Mouse (Mus musculus) adrenal gland, postnatal 4 days (tissue): Measurements from ENCODE around the gene Clca4a. TPM values are rescaled to one million over a fixed set of nuclear protein-coding genes. Genes with fewer than 3 reads are reported as not detected.
"Not testable (repeated sequence)": the region's sequence is repeated elsewhere in the genome, so short reads cannot be mapped to it uniquely, and the experiment has no call there.

Experiments
- DNase-seq, 2 experiments: peaks; one replicate each; pipeline ENCODE4 v3.0.0; 2021 to 2022; ENCODE audit warnings: low spot score in 2 of 2, mixed read lengths in 2 of 2
- long read RNA-seq, 2 experiments: library from polyadenylated mRNA; stranded (forward); transcript quantifications; one replicate each; pipeline ENCODE4 v2.0.0; 2021
- total RNA-seq, 2 experiments: library from RNA; stranded (reverse); gene quantifications; 2 replicates each; pipeline ENCODE4 v1.2.3; 2021

Gene Clca4a
- total RNA-seq, result not detected
- long read RNA-seq, experiment 1, result 0 reads
- long read RNA-seq, experiment 2, result 0 reads

- no peak for DNase-seq
Observed at GRCm38 (mm10) chr3:144974945-144975344, at the start of gene Clca4a. Gene Clca4a (minus strand): TSS chr3:144975045.

GRCm38 (mm10) chr3:145017807-145018206, 43.0 kb upstream of the Clca4a start:
- DNase-seq, result no peak

GRCm38 (mm10) chr3:145004422-145004821, 29.6 kb upstream of the Clca4a start:
- DNase-seq, result no peak

- DNase-seq, result no peak
Observed at GRCm38 (mm10) chr3:145000912-145001311, 26.1 kb upstream of the Clca4a start.

- DNase-seq, result no peak
Observed at GRCm38 (mm10) chr3:144993055-144993454, 18.2 kb upstream of the Clca4a start.

GRCm38 (mm10) chr3:144992618-144993017, 17.8 kb upstream of the Clca4a start:
- no peak for DNase-seq

- DNase-seq, result no peak
Observed at GRCm38 (mm10) chr3:144985890-144986289, 11.0 kb upstream of the Clca4a start.

GRCm38 (mm10) chr3:144980551-144980950, 5.7 kb upstream of the Clca4a start:
- no peak for DNase-seq

- DNase-seq, result no peak
Observed at GRCm38 (mm10) chr3:144977631-144978030, 2.8 kb upstream of the Clca4a start.

GRCm38 (mm10) chr3:144976091-144976490, 1.2 kb upstream of the Clca4a start:
- no peak for DNase-seq

GRCm38 (mm10) chr3:144971553-144972270, 3.1 kb downstream of the Clca4a start:
- no peak for DNase-seq

GRCm38 (mm10) chr3:144969755-144970154, 5.1 kb downstream of the Clca4a start:
- DNase-seq, result no peak

- no peak for DNase-seq
Observed at GRCm38 (mm10) chr3:144966074-144966473, 8.8 kb downstream of the Clca4a start.

GRCm38 (mm10) chr3:144950829-144951228, 24.0 kb downstream of the Clca4a start:
- no peak for DNase-seq

- not testable (repeated sequence) for DNase-seq
Observed at GRCm38 (mm10) chr3:144947376-144947775, 27.5 kb downstream of the Clca4a start.

- DNase-seq, result not testable (repeated sequence)
Observed at GRCm38 (mm10) chr3:144933625-144934024, 41.2 kb downstream of the Clca4a start.

GRCm38 (mm10) chr3:144933011-144933491, 41.8 kb downstream of the Clca4a start:
- DNase-seq, result no peak

- no peak for DNase-seq
Observed at GRCm38 (mm10) chr3:144932335-144932734, 42.5 kb downstream of the Clca4a start, which contains the start of gene Clca4b. Gene Clca4b (minus strand): TSS chr3:144932529.

- DNase-seq, result no peak
Observed at GRCm38 (mm10) chr3:144914014-144914413, 60.8 kb downstream of the Clca4a start.
